Mouse (Mus musculus) heart, adult 2 months (tissue): ENCODE results near the gene Ajm1. TPM values are rescaled to one million over a fixed set of nuclear protein-coding genes. Genes with fewer than 3 reads are reported as not detected.

Experiments used
- DNase-seq, 2 experiments: peaks; one replicate each; pipeline ENCODE4 v3.0.0; 2021
- H3K27ac ChIP-seq: fragments of 200-600 bp; 2 replicates; pipeline ENCODE4 v1.8.1; 2022
- H3K27me3 ChIP-seq: fragments of 200-500 bp; 2 replicates; pipeline ENCODE4 v1.6.1; 2012; ENCODE audit warnings: mild to moderate bottlenecking, low read length, inconsistent platforms, mixed read lengths; ENCODE audit not compliant: control insufficient read depth, insufficient read depth
- H3K36me3 ChIP-seq: fragments of 200-500 bp; 2 replicates; pipeline ENCODE4 v1.6.1; 2012; ENCODE audit warnings: low read length, inconsistent platforms; ENCODE audit not compliant: control insufficient read depth, insufficient read depth
- H3K4me1 ChIP-seq: fragments of 200-500 bp; 2 replicates; pipeline ENCODE4 v1.6.1; 2011; ENCODE audit warnings: low read length; ENCODE audit not compliant: control insufficient read depth, insufficient read depth
- H3K4me3 ChIP-seq: fragments of 200-600 bp; 2 replicates; pipeline ENCODE4 v1.8.1; 2022
- H3K79me2 ChIP-seq: fragments of 200-500 bp; replicated peaks from 2 replicates; pipeline ENCODE4 v1.6.1; 2012; ENCODE audit warnings: mild to moderate bottlenecking, inconsistent platforms, low read length, moderate library complexity, mixed read lengths; ENCODE audit not compliant: control insufficient read depth, insufficient read depth
- H3K9ac ChIP-seq: fragments of 200-500 bp; 2 replicates; pipeline ENCODE4 v1.6.1; 2012; ENCODE audit warnings: low read depth, mild to moderate bottlenecking, control low read depth, inconsistent platforms, low read length, mixed read lengths
- CTCF ChIP-seq: fragments of 200-600 bp; IDR thresholded peaks from 2 replicates; pipeline ENCODE4 v1.8.1; 2022; ENCODE audit warnings: antibody characterized with exemption, mild to moderate bottlenecking, moderate library complexity
- EP300 ChIP-seq: fragments of 200-500 bp; IDR thresholded peaks from 2 replicates; pipeline ENCODE4 v1.6.1; 2011; ENCODE audit warnings: low read depth, low read length, control low read depth; ENCODE audit not compliant: insufficient read depth
- POLR2A ChIP-seq: fragments of 200-500 bp; IDR thresholded peaks from 2 replicates; pipeline ENCODE4 v1.6.1; 2011; ENCODE audit warnings: mild to moderate bottlenecking, low read depth, low read length, control low read depth; ENCODE audit not compliant: insufficient read depth
- WGBS: fragments of 180-500 bp; shearing (Covaris S2); methylation state at CpG from one replicate; pipeline ENCODE4 v1.1.7; 2018; 5-methylcytosine and 5-hydroxymethylcytosine counted together
- intact Hi-C: fragments of 180-260 bp; cut with DNase I; formaldehyde crosslinking; loops from one replicate; pipeline ENCODE4 v1.15.1; 2025
- polyA plus RNA-seq: library from polyadenylated mRNA; depleted of rRNA; stranded (reverse); fragments of >200 nt; gene quantifications from 2 replicates; pipeline ENCODE4 v1.2.3, GENCODE M21; 2012; rRNA removed
- total RNA-seq, 2 experiments: library from RNA; stranded (reverse); gene quantifications; 2 replicates each; pipeline ENCODE4 v1.2.3; 2021

Gene Ajm1
- total and polyA plus RNA-seq, 3 experiments, result 0.05 to 1.1 (median 0.36) TPM

GRCm38 (mm10) chr2:25536531-25536930, 45.0 kb downstream of the Ajm1 start:
- whole genome bisulfite sequencing, result 58% methylated on average over 8 of the region's 8 CpGs
- H3K27me3 ChIP-seq, result no peaks in the 10 kb centered on the region
- H3K9ac ChIP-seq, result no peak overlapping the region
- peak overlapping the region; percentile 47 for H3K27ac ChIP-seq
- H3K4me3 ChIP-seq, result no peak overlapping the region
- peaks cover 17% of the 10 kb centered on the region for H3K36me3 ChIP-seq
- H3K79me2 ChIP-seq, result no peaks in the 10 kb centered on the region
- intact Hi-C loops, result no loop called here
- peak in 1 of 2 experiments; percentile 48 for DNase-seq
- peaks cover 11% of the 10 kb centered on the region for H3K4me1 ChIP-seq
- no peak for TF ChIP-seq EP300
- TF ChIP-seq POLR2A, result no peak
- no peak for TF ChIP-seq CTCF

DNA sequence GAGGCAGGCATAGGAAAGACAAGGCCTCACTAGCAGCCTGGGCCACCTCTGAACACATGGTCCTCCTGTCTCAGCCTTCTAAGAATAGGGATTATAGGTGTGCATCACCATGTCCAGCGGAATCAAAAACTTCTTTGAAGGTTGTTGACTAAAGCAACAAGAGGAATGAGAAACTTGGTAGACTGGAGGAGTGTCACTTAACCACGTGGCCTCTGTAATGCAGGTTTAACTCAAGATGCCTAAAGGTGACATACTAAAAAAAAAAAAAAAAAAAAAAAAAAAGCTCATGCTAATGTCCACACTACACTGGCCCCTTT, 46.7 kb downstream of the Ajm1 start:
- TF ChIP-seq POLR2A, result no peak
- TF ChIP-seq CTCF, result no peak
- TF ChIP-seq EP300, result no peak
- intact Hi-C loops, result no loop called here
- DNase-seq, result no peak
- Histone ChIP-seq H3K27me3 (no peaks in the 10 kb centered on the region), H3K9ac (no peak overlapping the region; the same call in 1 of the 2 replicates), H3K4me3 (no peak overlapping the region), H3K4me1 (peaks cover 9% of the 10 kb centered on the region), H3K27ac (peak overlapping the region; percentile 78), H3K79me2 (no peaks in the 10 kb centered on the region), H3K36me3 (peaks cover 17% of the 10 kb centered on the region)
- 93% methylated on average over 2 of the region's 2 CpGs for WGBS

- no peak for TF ChIP-seq CTCF
- peak; percentile 46; the same call in 1 of the 2 replicates for TF ChIP-seq EP300
- no peak overlapping the region; the same call in 1 of the 2 replicates for H3K9ac ChIP-seq
These were observed 47.2 kb downstream of the Ajm1 start for GRCm38 (mm10) chr2:25534178-25534865.

DNA sequence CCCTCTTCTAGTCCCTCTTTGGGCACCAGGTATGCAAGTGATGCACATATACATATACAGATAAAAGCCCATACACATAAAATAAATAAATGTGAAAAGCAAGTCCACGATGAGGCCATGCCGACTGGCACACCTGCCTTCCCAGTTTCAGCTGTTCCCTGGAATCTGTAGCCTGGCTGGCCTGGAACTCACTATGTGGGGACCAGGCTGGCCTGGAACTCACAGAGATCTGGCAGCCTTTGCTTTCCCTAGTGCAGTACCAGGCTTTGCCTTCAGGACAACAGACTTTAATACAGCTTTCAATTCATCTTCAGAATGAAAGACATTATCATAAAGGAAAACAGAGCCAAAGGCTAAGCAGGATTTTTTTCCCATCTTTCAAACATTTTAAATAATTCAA, 47.9 kb downstream of the Ajm1 start:
- DNase-seq, result no peak
- no peaks in the 10 kb centered on the region for H3K79me2 ChIP-seq
- no peaks in the 10 kb centered on the region for H3K27me3 ChIP-seq
- peaks cover 17% of the 10 kb centered on the region for H3K36me3 ChIP-seq
- H3K9ac ChIP-seq, result no peak overlapping the region
- WGBS, result 64% methylated on average over 2 of the region's 2 CpGs
- H3K4me1 ChIP-seq, result peaks cover 9% of the 10 kb centered on the region
- no peak for TF ChIP-seq POLR2A
- peak; percentile 41 for TF ChIP-seq CTCF
- TF ChIP-seq EP300, result no peak
- intact Hi-C loops, result no loop called here
- no peak overlapping the region for H3K4me3 ChIP-seq
- peak overlapping the region; percentile 78 for H3K27ac ChIP-seq

More at GRCm38 (mm10) chr2:25534178-25534865, 47.2 kb downstream of the Ajm1 start:
- Histone ChIP-seq H3K4me3 (no peak overlapping the region), H3K4me1 (peaks cover 9% of the 10 kb centered on the region), H3K79me2 (no peaks in the 10 kb centered on the region), H3K36me3 (peaks cover 17% of the 10 kb centered on the region), H3K27ac (peak overlapping the region; percentile 78), H3K27me3 (no peaks in the 10 kb centered on the region)
- 34% methylated on average over 3 of the region's 3 CpGs for WGBS
- intact Hi-C loops, result no loop called here
- peak; percentile 80 to 90 for DNase-seq

GRCm38 (mm10) chr2:25526510-25527302, 54.9 kb downstream of the Ajm1 start:
- Histone ChIP-seq H3K27ac (no peak overlapping the region), H3K4me1 (no peaks in the 10 kb centered on the region), H3K36me3 (no peaks in the 10 kb centered on the region), H3K79me2 (no peaks in the 10 kb centered on the region), H3K27me3 (no peaks in the 10 kb centered on the region), H3K9ac (no peak overlapping the region), H3K4me3 (no peak overlapping the region)
- no peak for DNase-seq
- intact Hi-C loops, result no loop called here
- TF ChIP-seq CTCF (no peak), POLR2A (no peak), EP300 (no peak)
- 87% methylated on average over 9 of the region's 9 CpGs for WGBS

Other genes starting within 250 kb of the Ajm1 start
Only the 30 nearest of the 34 such genes appear.
- 1 to 10 TPM; 7.2 to 7.9 TPM for gene Uap1l1, start 216.1 kb downstream of the Ajm1 start, total RNA-seq
- 7.6 and 8.3 TPM in 2 replicates for gene Uap1l1, start 216.1 kb downstream of the Ajm1 start, polyA plus RNA-seq
- gene Sapcd2, start 209.4 kb downstream of the Ajm1 start, total RNA-seq, result not detected
- gene Sapcd2, start 209.4 kb downstream of the Ajm1 start, polyA plus RNA-seq, result 0.20 and 0.26 TPM in 2 replicates
- 10 to 100 TPM; 11.1 to 13.5 TPM for gene Entpd2, start 185.9 kb downstream of the Ajm1 start, total RNA-seq
- 36.3 and 37.1 TPM in 2 replicates for gene Entpd2, start 185.9 kb downstream of the Ajm1 start, polyA plus RNA-seq
- 10 to 100 TPM; 21.3 to 30.4 TPM for gene Npdc1, start 182.4 kb downstream of the Ajm1 start, total RNA-seq
- gene Npdc1, start 182.4 kb downstream of the Ajm1 start, polyA plus RNA-seq, result 47.8 and 52.2 TPM in 2 replicates
- gene Fut7, start 158.5 kb downstream of the Ajm1 start, total RNA-seq, result under 1 TPM in 1 of 2 experiments, not detected in 1; 0.11 TPM
- gene Fut7, start 158.5 kb downstream of the Ajm1 start, polyA plus RNA-seq, result 0.43 TPM in 1 of 2 replicates, not detected in the other
- gene Abca2, start 153.1 kb downstream of the Ajm1 start, total RNA-seq, result 10 to 100 TPM; 36.1 to 41.1 TPM
- 43.4 and 44.2 TPM in 2 replicates for gene Abca2, start 153.1 kb downstream of the Ajm1 start, polyA plus RNA-seq
- 1 to 10 TPM; 1.4 to 1.8 TPM for gene Clic3, start 124.9 kb downstream of the Ajm1 start, total RNA-seq
- 4.8 and 7.4 TPM in 2 replicates for gene Clic3, start 124.9 kb downstream of the Ajm1 start, polyA plus RNA-seq
- 10 to 100 TPM; 17.7 to 20.6 TPM for gene Paxx, start 120.7 kb downstream of the Ajm1 start, total RNA-seq
- 32.8 and 36.8 TPM in 2 replicates for gene Paxx, start 120.7 kb downstream of the Ajm1 start, polyA plus RNA-seq
- gene Ptgds, start 111.7 kb downstream of the Ajm1 start, total RNA-seq, result 100 to 1,000 TPM; 472 to 774 TPM
- gene Ptgds, start 111.7 kb downstream of the Ajm1 start, polyA plus RNA-seq, result 198 and 795 TPM in 2 replicates
- gene Lcn12, start 87.8 kb downstream of the Ajm1 start, total RNA-seq, result not detected
- not detected in 2 replicates for gene Lcn12, start 87.8 kb downstream of the Ajm1 start, polyA plus RNA-seq
- gene Fbxw5, start 81.0 kb downstream of the Ajm1 start, total RNA-seq, result 10 to 100 TPM; 82.7 to 84.8 TPM
- 32.9 and 41.0 TPM in 2 replicates for gene Fbxw5, start 81.0 kb downstream of the Ajm1 start, polyA plus RNA-seq
- 1 to 10 TPM; 1.3 to 1.6 TPM for gene C8g, start 80.0 kb downstream of the Ajm1 start, total RNA-seq
- gene C8g, start 80.0 kb downstream of the Ajm1 start, polyA plus RNA-seq, result 4.1 and 6.1 TPM in 2 replicates
- gene Traf2, start 34.8 kb downstream of the Ajm1 start, total RNA-seq, result 10 to 100 TPM; 13.5 to 15.8 TPM
- gene Traf2, start 34.8 kb downstream of the Ajm1 start, polyA plus RNA-seq, result 10.8 and 15.1 TPM in 2 replicates
- 100 to 1,000 TPM; 211 to 222 TPM for gene Edf1, start 23.9 kb downstream of the Ajm1 start, total RNA-seq
- gene Edf1, start 23.9 kb downstream of the Ajm1 start, polyA plus RNA-seq, result 81.9 and 110 TPM in 2 replicates
- gene Mamdc4, start 6.9 kb downstream of the Ajm1 start, total RNA-seq, result 1 to 10 TPM in 1 of 2 experiments, under 1 TPM in 1; 0.60 to 2.2 TPM
- gene Mamdc4, start 6.9 kb downstream of the Ajm1 start, polyA plus RNA-seq, result 1.6 and 8.5 TPM in 2 replicates
- 10 to 100 TPM; 52.6 to 69.9 TPM for gene Phpt1, start 6.5 kb downstream of the Ajm1 start, total RNA-seq
- 100 and 101 TPM in 2 replicates for gene Phpt1, start 6.5 kb downstream of the Ajm1 start, polyA plus RNA-seq
- gene Rabl6, start 26.8 kb upstream of the Ajm1 start, total RNA-seq, result 10 to 100 TPM; 61.2 to 65.3 TPM
- 48.8 and 56.0 TPM in 2 replicates for gene Rabl6, start 26.8 kb upstream of the Ajm1 start, polyA plus RNA-seq
- not detected for gene Ccdc183, start 35.9 kb upstream of the Ajm1 start, total RNA-seq
- gene Ccdc183, start 35.9 kb upstream of the Ajm1 start, polyA plus RNA-seq, result not detected in 2 replicates
- gene Tmem141, start 40.2 kb upstream of the Ajm1 start, total RNA-seq, result 10 to 100 TPM; 29.4 to 32.6 TPM
- 49.2 and 73.7 TPM in 2 replicates for gene Tmem141, start 40.2 kb upstream of the Ajm1 start, polyA plus RNA-seq
- 1 to 10 TPM; 4.8 to 6.8 TPM for gene Fcna, start 46.3 kb upstream of the Ajm1 start, total RNA-seq
- gene Fcna, start 46.3 kb upstream of the Ajm1 start, polyA plus RNA-seq, result 3.4 and 4.0 TPM in 2 replicates
- 1 to 10 TPM in 1 of 2 experiments, under 1 TPM in 1; 0.98 to 1.2 TPM for gene Lcn8, start 71.4 kb upstream of the Ajm1 start, total RNA-seq
- gene Lcn8, start 71.4 kb upstream of the Ajm1 start, polyA plus RNA-seq, result 0.20 TPM in 1 of 2 replicates, not detected in the other
- not detected for gene Lcn5, start 76.2 kb upstream of the Ajm1 start, total RNA-seq
- gene Lcn5, start 76.2 kb upstream of the Ajm1 start, polyA plus RNA-seq, result not detected in 2 replicates
- gene Lcn6, start 95.0 kb upstream of the Ajm1 start, total RNA-seq, result not detected
- gene Lcn6, start 95.0 kb upstream of the Ajm1 start, polyA plus RNA-seq, result not detected in 2 replicates
- not detected for gene Lcn10, start 101.0 kb upstream of the Ajm1 start, total RNA-seq
- gene Lcn10, start 101.0 kb upstream of the Ajm1 start, polyA plus RNA-seq, result not detected in 2 replicates
- gene Obp2a, start 118.3 kb upstream of the Ajm1 start, total RNA-seq, result not detected
- gene Obp2a, start 118.3 kb upstream of the Ajm1 start, polyA plus RNA-seq, result not detected in 2 replicates
- gene Bmyc, start 125.0 kb upstream of the Ajm1 start, total RNA-seq, result 10 to 100 TPM; 12.7 to 14.8 TPM
- gene Bmyc, start 125.0 kb upstream of the Ajm1 start, polyA plus RNA-seq, result 11.9 and 21.2 TPM in 2 replicates
- not detected for gene Obp2b, start 155.3 kb upstream of the Ajm1 start, total RNA-seq
- not detected in 2 replicates for gene Obp2b, start 155.3 kb upstream of the Ajm1 start, polyA plus RNA-seq
- gene Lcn3, start 183.8 kb upstream of the Ajm1 start, total RNA-seq, result not detected
- gene Lcn3, start 183.8 kb upstream of the Ajm1 start, polyA plus RNA-seq, result not detected in 2 replicates
- not detected for gene Lcn11, start 195.3 kb upstream of the Ajm1 start, total RNA-seq
- gene Lcn11, start 195.3 kb upstream of the Ajm1 start, polyA plus RNA-seq, result not detected in 2 replicates
- gene Gm13539, start 200.5 kb upstream of the Ajm1 start, total RNA-seq, result not detected
- gene Gm13539, start 200.5 kb upstream of the Ajm1 start, polyA plus RNA-seq, result not detected in 2 replicates